Mouse (Mus musculus) layer of hippocampus, adult 18-20 months (tissue): Measurements from ENCODE around the gene Aoah. TPM values are rescaled to one million over a fixed set of nuclear protein-coding genes. Genes with fewer than 3 reads are reported as not detected.
A peak's percentile ranks its signal among the peaks of the same experiment; 100 is the strongest.

Source experiments
- DNase-seq, 2 experiments: peaks; one replicate each; pipeline ENCODE4 v3.0.0; 2022; ENCODE audit warnings: low spot score in 2 of 2
- long read RNA-seq: library from polyadenylated mRNA; stranded (forward); transcript quantifications from one replicate; pipeline ENCODE4 v2.0.0, GENCODE M21; 2021
- total RNA-seq, 2 experiments: library from RNA; stranded (reverse); gene quantifications; 2 replicates each; pipeline ENCODE4 v1.2.3; 2021

Aoah gene
- total RNA-seq = under 1 TPM; 0.15 to 0.30 TPM
- long read RNA-seq = 0 reads

DNA sequence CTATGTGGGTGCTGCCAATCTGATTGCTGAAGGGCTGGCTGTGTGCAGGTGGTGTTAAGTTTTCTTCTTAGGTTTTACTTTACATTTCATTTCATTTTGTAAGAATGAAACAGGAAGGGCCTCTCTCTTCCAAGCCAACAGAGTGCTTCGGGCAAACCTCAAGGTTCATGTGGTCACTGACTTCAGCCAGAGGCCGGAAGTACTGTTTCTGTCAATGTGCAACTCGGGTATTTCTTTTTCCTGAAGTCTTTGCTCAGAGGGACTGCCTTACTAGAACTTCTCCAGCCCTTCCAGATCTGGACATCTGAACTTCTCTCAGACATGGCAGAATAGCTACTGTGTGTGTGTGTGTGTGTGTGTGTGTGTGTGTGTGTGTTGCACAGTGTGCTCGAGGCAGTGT lies at the start of gene Aoah:
Aoah (plus strand) TSS at position 213 of the 400 bp plus-strand sequence.
- DNase-seq = no peak

GRCm38 (mm10) chr13:20754843-20755242 lies 39.1 kb upstream of the Aoah start:
- no peak for DNase-seq

- DNase-seq = no peak
These were observed 10.3 kb upstream of the Aoah start for GRCm38 (mm10) chr13:20783648-20784047.

- no peak for DNase-seq
These were observed 9.9 kb upstream of the Aoah start for GRCm38 (mm10) chr13:20784060-20784459.

GRCm38 (mm10) chr13:20785960-20786359 lies 8.0 kb upstream of the Aoah start:
- no peak for DNase-seq

DNA sequence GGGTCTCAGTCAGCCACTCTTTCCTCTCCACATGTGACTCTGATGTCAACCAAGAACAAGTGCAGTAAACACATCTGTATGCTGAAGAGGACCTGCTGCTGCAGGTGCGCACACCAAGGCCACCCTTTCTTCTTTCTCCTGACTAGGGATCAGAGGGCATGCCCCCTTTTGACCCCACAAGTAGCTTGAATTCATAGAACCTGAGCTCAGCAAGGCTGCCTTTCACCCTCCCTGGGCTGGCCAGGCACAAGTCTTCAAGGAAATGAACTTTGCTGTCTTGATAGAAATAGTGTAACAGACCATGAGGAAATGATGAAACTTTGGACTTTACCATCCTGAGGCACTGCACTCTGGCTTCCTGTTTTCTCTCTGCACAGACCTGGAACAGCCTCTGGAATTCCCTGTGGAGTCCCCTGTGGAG lies 7.1 kb upstream of the Aoah start:
- no peak for DNase-seq

- DNase-seq = no peak
These were observed 6.0 kb upstream of the Aoah start for GRCm38 (mm10) chr13:20787952-20788351.

DNA sequence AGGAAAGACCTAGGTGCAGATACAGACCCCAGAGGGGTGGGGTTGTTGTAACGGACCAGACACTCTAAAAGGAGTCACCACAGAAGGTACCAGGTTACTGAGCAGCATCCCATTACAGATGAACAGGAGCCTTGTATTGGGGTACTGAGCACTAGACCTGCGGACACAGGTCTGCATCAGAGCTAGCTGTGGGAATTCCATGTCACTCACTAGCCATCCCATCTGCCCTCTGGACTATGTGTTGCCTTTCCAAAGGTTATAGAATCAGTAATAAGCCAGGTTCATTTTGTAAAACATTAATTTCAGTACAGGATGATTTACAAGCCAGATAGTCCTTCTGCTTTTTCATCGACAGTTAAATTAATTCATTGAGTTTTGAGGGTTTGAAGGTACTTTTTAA lies 2.7 kb downstream of the Aoah start:
- DNase-seq = no peak

GRCm38 (mm10) chr13:20798536-20798935 lies 4.6 kb downstream of the Aoah start:
- no peak for DNase-seq

GRCm38 (mm10) chr13:20799772-20800171 lies 5.9 kb downstream of the Aoah start:
- DNase-seq = no peak

DNA sequence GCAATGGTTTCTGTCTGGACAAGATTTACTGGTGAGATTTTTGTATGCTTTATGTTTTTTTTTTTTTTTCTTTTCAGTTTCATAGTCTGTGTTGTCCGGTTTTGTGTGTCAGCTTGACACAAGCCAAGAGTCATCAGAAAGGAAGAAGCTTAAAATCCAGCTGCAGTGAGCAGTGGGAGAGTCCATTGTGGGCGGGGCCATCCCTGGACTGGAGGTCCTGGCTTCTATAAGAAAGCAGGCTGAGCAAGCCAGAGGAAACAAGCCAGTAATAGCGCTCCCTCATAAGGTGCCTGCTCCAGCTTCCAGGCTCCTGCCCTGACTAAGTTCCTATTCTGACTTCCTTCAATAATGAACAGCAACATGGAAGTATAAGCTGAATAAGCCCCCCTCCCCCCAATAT lies 6.7 kb downstream of the Aoah start:
- DNase-seq = no peak

DNA sequence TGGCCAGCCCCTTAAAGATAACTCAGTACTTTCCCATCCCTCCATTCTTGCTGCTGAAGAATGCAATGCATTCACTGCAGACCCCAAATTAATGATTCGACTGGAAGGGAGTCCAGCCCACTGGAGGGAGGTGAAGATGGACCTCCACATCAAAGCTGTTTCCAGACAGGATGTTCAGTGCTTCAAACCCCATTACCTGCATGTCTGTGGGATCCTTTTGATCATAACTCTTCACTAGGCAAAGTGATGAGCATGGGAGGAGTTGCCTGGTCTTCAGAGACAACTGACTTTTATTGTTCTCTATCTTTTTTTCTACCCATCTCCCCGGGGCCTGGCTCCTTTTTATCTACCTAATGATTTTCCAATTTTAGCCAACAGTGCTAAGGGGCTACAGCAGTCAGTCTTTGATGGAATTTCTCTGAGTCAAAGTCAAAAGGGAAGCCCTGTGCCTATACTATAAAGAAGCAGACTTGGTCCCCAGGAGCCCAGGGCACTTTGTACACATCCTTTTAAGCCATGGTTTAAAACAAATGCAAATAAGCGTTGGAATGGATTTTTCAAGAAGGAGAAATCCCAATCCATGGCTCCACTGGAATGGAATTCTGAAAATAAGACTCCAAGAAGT lies 18.0 kb downstream of the Aoah start:
- no peak for DNase-seq

DNA sequence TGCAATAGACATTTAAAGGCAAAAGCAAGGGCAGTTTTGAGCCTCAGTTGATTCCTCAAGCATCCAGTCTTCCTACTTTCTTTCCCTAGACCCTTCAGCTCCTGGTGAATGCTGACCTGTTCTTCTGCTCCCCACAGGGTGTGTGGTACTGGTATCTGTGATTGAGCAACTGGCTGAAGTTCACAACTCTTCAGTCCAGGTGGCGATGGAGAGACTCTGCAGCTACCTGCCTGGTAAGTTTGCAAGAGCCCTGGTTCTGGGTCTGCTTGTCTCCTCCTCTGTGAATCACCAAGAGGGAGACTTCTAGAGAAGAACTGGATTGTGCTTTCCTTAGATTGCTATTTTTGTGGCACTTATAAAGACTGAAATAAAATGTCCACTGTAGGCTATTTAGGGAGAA lies 22.5 kb downstream of the Aoah start:
- DNase-seq = no peak

DNA sequence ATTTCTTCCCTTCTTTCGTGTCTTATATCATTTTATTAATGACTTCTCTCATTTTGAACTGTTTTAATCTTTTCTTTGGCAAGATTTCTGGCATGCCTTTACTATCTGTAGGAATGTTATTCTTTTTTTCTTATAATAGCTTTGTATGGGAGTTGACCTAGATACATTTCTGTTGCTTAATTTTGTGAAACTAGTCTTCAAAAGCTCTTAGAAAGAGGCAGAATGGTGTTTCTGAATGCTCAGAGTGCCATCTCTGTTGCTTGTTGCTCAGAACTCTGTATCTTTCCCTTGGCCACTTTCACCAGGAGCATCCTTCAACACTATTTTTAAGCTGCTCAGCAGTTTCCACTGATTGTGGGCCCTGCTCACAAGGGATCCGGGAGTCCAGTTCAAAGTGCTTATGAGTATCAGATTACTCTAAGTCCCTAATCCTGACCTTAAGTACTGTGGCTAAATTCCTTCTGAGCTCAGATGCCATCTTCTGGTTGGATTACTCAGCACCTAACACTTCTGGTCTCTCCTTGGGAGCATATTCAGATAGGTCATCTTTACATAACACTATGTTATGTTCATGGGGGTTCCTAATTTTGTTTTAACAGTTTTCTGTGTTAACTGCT lies 26.9 kb downstream of the Aoah start:
- no peak for DNase-seq

DNA sequence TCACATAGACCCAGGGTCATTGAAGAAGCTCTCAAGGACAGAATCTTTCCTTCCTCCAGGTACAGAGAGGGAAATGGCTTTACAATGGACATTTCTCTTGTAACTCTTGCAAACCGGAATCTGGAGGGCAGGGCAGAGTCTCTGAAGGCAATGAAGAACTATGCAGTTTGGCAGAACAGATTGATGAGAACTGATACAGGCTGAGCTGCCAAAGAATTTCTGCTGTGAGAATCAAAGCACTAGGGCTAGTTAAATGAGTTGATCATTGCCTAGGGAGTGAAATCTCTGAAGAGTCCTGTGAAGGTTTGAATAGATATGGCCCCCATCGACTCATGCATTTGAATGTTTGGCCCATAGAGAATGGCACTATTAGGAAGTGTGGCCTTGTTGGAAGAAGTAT lies 34.8 kb downstream of the Aoah start:
- DNase-seq = peak; percentile 3 to 33

DNA sequence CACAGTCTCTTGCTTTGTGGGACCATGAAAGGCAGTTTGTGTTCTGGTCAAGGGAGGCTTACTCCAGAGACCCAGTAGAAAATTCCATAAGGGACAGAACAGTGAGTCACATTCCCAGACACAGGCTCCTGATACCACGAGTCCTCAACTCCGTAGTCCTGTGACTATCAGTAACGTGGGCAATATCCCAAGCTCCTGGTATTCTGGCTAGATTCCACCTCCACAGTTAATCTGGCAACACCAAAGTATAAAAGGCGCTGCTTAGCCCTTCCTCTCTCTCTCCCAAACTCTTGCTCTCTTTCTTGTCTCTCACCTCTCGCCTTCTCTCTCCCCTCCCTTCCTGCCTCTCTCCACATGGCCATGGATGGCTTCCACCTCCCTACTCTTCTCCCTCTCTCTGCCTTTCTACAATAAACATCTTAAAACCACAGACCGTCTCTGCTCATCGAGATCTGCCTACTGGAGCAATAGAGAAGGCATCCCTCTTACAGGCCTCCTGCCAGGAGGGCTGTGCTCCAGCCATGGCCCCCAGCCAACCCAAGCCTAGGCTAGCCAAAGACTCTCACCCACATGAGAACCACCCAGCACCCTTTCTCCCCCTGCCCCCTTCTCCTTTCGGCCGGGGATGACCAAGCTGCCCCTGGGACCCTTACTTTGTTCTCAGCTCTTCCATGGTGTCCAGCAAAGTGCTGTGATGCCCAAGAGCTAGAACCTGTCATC lies 35.4 kb downstream of the Aoah start:
- DNase-seq = no peak

- peak in 1 of 2 experiments; percentile 2 for DNase-seq
These were observed 62.0 kb downstream of the Aoah start for GRCm38 (mm10) chr13:20855893-20856292.

GRCm38 (mm10) chr13:20899372-20899771 lies 105.5 kb downstream of the Aoah start:
- DNase-seq = no peak

DNA sequence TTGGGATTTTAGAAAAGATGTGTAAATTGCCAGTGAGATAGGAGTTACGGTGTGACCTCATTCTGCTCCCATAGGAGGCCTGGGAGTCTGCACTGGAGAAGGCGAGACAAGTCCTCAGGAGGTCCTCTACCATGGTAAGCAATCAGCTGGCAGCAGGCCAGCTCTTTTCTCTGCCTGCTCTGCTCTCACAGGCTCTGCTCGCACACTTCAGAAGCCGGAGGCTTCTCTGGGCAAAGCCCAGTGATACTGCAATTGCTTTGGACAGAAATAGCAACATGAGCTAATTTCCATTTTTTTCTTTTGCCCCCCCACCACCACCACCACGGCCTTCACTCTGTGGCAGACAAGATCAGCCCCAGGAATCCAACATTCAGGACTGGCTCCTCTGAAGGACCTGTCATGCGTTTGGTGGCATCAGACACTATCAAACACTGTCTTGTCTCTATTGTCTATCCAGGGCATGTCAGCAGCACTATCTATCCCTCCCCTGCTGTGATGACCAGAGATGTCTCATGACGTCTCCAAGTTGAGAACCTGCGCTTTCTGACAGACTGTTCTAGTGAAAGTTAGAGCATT lies 106.6 kb downstream of the Aoah start:
- no peak for DNase-seq

DNA sequence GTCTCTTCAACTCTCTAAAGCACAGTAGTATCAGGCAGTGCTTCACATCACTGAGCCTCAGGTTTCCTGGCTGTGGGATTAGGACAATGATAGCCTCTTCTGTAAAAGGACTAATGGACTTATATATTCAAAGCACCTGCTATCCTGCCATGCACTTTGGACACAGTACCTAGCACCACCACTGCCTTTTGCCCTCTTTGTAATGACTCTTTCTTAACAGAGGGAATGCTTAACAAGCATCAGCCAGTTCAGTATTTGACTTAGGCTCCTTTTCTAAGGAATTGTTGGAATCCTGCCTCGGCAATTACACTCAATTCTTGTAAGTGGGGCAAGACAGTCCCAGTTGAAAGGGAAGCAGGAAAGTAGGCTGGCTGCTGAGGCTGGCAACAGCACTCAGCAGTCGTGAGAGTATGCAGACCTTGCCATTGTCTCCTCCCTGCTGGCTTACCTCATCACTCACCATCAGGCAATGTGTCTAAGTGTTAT lies 107.1 kb downstream of the Aoah start:
- no peak for DNase-seq

DNA sequence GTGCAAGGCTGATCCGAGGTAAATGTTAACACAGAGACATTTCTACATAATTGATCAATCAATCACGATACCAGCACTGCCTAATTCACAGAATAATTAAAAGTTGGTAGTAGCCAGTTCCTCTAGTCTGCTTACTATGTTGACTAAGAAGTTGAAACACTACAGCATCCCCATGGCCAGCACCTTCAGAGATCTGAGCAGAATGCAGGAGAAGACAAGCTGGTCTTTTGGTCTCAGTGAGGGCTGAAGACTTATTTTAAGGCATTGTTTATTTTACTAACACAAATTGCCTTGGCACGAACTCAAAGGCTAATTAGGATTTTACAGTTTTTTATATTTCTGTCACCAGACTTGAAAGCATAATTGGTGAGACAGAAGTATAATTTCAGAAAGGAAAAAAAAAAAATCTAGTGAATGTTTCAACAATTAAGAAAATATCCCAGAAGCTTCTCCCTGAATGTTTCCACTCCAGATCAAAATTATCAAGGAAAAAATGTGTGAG lies 107.8 kb downstream of the Aoah start:
- no peak for DNase-seq

DNA sequence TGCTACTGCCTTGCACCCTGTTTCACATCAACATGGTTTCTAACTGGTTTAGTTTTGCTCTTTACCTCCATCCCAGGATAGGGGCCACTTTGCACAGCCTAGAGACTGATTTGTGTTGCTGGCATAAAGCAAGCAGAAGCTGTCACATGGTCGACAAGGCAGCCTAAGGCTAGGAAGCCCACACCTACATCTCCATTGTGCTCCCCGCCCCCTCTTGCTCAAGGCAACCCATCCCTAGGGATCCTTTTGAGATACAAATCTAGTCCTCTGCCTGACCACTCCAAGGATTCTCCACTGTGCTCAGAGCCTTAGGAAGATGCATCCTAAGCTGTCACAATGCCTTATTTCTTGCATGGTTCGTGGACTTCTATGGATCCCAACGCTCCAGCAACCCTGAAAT lies 110.2 kb downstream of the Aoah start:
- no peak for DNase-seq
